Mouse (Mus musculus) liver, embryonic 16.5 days (tissue): ENCODE data around the gene Mafg. TPM values are rescaled to one million over a fixed set of nuclear protein-coding genes. Genes with fewer than 3 reads are reported as not detected.

ENCODE experiments used
- microRNA-seq: library from miRNA; unstranded; fragments of <30 nt; microRNA quantifications from one replicate; pipeline ENCODE4, GENCODE M21; 2016
- polyA plus RNA-seq: library from polyadenylated mRNA; unstranded; fragments of >200 nt; fragmentation: Nextera tagmentation; extraction: Ambion mirVana; gene quantifications from 2 replicates; pipeline ENCODE4 v1.2.1, GENCODE M21; 2015

The Mafg gene
- polyA plus RNA-seq, 1 experiment from 2014 or later, result 30.9 TPM

Small RNA genes lying within 50 kb of the gene (microRNA-seq; reads per million reads assigned to microRNA genes)
- 4.9 reads per million, percentile 16 among the genes with 10 or more reads in this experiment for gene Mir6936

Other genes starting within 250 kb of the Mafg start
- 18.5 and 19.0 TPM in 2 replicates for gene Nploc4, start 195.9 kb downstream of the Mafg start, polyA plus RNA-seq
- gene Tspan10, start 191.0 kb downstream of the Mafg start, polyA plus RNA-seq, result not detected in 2 replicates
- gene Pde6g, start 180.1 kb downstream of the Mafg start, polyA plus RNA-seq, result 0.09 and 0.13 TPM in 2 replicates
- gene Oxld1, start 175.5 kb downstream of the Mafg start, polyA plus RNA-seq, result 9.1 and 9.3 TPM in 2 replicates
- gene Ccdc137, start 175.5 kb downstream of the Mafg start, polyA plus RNA-seq, result 15.0 and 15.2 TPM in 2 replicates
- 12.4 and 12.5 TPM in 2 replicates for gene Arl16, start 166.0 kb downstream of the Mafg start, polyA plus RNA-seq
- gene Mrpl12, start 149.0 kb downstream of the Mafg start, polyA plus RNA-seq, result 81.5 and 83.1 TPM in 2 replicates
- 37.0 and 38.9 TPM in 2 replicates for gene Slc25a10, start 141.8 kb downstream of the Mafg start, polyA plus RNA-seq
- 18.7 and 20.7 TPM in 2 replicates for gene Gcgr, start 102.9 kb downstream of the Mafg start, polyA plus RNA-seq
- 38.5 and 39.1 TPM in 2 replicates for gene Mcrip1, start 83.9 kb downstream of the Mafg start, polyA plus RNA-seq
- 0.20 and 1.2 TPM in 2 replicates for gene Ppp1r27, start 82.5 kb downstream of the Mafg start, polyA plus RNA-seq
- gene P4hb, start 60.3 kb downstream of the Mafg start, polyA plus RNA-seq, result 793 and 897 TPM in 2 replicates
- 201 and 205 TPM in 2 replicates for gene Arhgdia, start 52.0 kb downstream of the Mafg start, polyA plus RNA-seq
- gene Alyref, start 35.2 kb downstream of the Mafg start, polyA plus RNA-seq, result 52.4 and 87.2 TPM in 2 replicates
- gene Anapc11, start 35.2 kb downstream of the Mafg start, polyA plus RNA-seq, result 66.8 and 67.8 TPM in 2 replicates
- 16.2 and 16.4 TPM in 2 replicates for gene Npb, start 25.1 kb downstream of the Mafg start, polyA plus RNA-seq
- gene Pcyt2, start 15.7 kb downstream of the Mafg start, polyA plus RNA-seq, result 158 and 184 TPM in 2 replicates
- gene Sirt7, start 8.4 kb downstream of the Mafg start, polyA plus RNA-seq, result 27.3 and 28.0 TPM in 2 replicates
- 4.8 and 5.1 TPM in 2 replicates for gene Pycr1, start 10.2 kb upstream of the Mafg start, polyA plus RNA-seq
- gene Myadml2, start 14.6 kb upstream of the Mafg start, polyA plus RNA-seq, result 0.58 and 0.61 TPM in 2 replicates
- 0.15 and 0.20 TPM in 2 replicates for gene Notum, start 27.6 kb upstream of the Mafg start, polyA plus RNA-seq
- 44.6 and 44.7 TPM in 2 replicates for gene Aspscr1, start 39.4 kb upstream of the Mafg start, polyA plus RNA-seq
- gene Cenpx, start 80.1 kb upstream of the Mafg start, polyA plus RNA-seq, result 78.1 and 87.1 TPM in 2 replicates
- 9.0 and 9.7 TPM in 2 replicates for gene Lrrc45, start 80.3 kb upstream of the Mafg start, polyA plus RNA-seq
- 0.77 and 0.80 TPM in 2 replicates for gene Rac3, start 87.9 kb upstream of the Mafg start, polyA plus RNA-seq
- 23.4 and 27.9 TPM in 2 replicates for gene Dcxr, start 93.7 kb upstream of the Mafg start, polyA plus RNA-seq
- gene Cbr2, start 98.5 kb upstream of the Mafg start, polyA plus RNA-seq, result 0.31 TPM in 1 of 2 replicates, not detected in the other
- gene Hmga1b, start 129.2 kb upstream of the Mafg start, polyA plus RNA-seq, result 1.5 and 1.6 TPM in 2 replicates
- 8.6 and 11.5 TPM in 2 replicates for gene Rfng, start 150.6 kb upstream of the Mafg start, polyA plus RNA-seq
- 61.6 and 64.7 TPM in 2 replicates for gene Gps1, start 150.7 kb upstream of the Mafg start, polyA plus RNA-seq
- 51.4 and 51.6 TPM in 2 replicates for gene Dus1l, start 162.8 kb upstream of the Mafg start, polyA plus RNA-seq
- 20.3 and 24.2 TPM in 2 replicates for gene Fasn, start 190.9 kb upstream of the Mafg start, polyA plus RNA-seq